Mouse (Mus musculus) regulatory T cell (primary cell): Measurements from ENCODE around the gene Xpnpep3.
"Not testable (repeated sequence)": the region's sequence is repeated elsewhere in the genome, so short reads cannot be mapped to it uniquely, and the experiment has no call there.

Experiments used
- in situ Hi-C: fragments of 300-600 bp; cut with MboI, MseI; formaldehyde crosslinking; loops from one replicate; pipeline ENCODE4 v1.15.1; 2025; ENCODE audit warnings: high pct_unique_total_duplicates

Gene Xpnpep3

DNA sequence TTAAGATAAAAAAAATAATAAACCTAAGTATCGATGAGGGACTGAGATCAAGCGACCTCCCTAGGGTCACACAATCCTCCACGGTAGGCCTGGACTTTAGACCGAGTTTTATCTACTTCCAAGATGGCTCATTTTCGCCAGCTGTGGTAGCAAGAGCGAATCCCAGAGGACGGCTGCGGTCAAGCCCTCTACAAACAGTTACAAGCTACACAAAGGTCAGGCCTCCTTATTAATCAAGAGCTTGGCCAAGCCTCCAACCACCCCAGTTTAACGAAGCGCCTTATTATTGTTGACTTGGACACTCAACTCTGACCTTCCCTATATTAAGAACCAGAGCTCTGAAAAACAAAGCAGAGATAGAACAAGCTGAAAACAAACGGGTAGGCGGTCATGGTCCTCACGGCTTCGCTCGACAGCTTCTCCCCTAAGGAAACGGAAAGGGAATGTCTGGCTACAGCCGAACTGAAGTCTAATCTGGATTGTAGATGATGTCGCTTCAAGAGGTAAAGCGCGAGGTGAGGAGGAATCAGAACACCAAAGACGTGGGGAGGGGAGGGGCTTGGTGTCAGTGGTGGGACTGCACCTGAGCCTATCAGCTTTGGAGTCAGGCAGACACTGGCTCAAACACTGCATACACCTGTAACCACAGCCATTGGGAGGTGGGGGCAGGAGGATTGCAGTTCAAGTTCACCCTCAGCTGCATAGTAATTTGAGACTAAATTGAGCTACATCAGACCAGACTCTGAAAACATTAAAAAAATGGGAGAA, 79.7 kb downstream of the Xpnpep3 start:
- in situ Hi-C loops, result no loop called here

DNA sequence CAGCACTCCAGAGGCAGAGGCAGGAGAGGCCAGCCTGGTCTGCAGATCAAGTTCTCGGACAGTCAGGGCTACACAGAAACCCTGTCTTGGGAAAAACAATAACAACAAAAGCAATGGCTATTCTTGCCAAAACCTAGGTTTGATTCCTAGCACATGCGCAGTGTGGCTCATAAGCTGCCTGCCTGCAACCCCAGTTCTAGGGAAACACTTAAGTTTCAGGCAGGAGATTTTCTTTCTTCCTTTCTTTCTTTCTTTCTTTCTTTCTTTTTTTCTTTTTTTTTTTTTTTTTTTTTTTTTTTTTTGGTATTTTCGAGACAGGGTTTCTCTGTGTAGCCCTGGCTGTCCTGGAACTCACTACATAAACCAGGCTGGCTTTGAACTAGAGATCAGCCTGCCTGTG, 80.3 kb downstream of the Xpnpep3 start:
- in situ Hi-C loops, result not testable (repeated sequence)

DNA sequence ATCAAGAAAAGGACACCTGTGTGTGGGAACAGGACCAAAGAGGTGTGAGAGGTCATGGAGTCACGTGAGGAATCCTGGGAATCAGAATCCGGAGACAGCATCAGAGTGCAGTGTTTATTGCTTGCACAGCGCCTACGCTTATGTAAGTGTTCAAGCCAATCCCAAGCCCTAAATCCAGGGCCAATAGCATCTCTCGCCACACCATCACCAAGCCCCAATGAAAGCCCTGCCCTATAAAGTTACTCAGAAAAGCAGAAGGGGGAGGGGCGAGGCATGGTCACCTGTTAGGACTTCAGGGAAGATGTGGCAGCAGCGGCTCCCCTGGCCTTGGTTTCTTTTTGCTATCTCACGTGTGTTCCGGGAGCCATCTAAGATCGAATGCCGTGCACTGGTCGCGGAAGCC, 81.0 kb downstream of the Xpnpep3 start:
- in situ Hi-C loops, result no loop called here

DNA sequence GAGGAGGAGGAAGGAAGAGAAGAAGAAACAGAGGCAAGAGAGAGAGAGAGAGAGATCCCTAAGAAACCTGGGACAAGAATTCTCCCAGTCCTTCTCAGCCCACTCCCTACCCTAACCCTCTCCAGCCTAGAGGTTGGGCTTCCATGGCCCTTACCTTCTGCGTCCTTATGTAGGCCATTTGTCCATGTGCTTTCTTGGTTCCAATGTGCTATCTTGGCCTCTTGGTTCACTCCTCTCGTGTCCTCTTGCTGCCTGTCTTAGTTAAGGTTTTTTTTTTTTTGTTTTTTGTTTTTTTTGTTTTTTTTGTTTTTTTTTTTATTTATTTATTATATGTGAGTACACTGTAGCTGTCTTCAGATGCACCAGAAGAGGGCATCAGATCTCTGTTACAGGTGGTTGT, 83.0 kb downstream of the Xpnpep3 start:
- in situ Hi-C loops, result no loop called here

DNA sequence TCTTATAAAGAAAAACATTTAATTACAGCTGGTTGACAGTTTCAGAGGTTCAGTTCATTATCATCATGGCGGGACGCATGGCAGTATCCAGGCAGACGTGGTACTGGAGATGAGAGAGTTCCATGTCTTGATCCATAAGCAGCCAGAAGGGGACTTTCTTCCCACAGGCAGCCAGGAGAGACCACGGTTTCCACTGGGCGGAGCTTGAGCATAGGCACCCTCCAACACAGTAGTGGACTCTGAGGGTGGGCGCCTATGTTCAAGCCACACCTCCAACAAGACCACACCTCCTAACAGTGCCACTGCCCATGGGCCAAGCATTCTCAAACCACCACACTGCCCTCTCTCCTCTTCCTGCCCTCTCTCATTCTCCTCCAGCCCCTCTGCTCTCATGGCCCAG, 83.8 kb downstream of the Xpnpep3 start:
- in situ Hi-C loops, result no loop called here

DNA sequence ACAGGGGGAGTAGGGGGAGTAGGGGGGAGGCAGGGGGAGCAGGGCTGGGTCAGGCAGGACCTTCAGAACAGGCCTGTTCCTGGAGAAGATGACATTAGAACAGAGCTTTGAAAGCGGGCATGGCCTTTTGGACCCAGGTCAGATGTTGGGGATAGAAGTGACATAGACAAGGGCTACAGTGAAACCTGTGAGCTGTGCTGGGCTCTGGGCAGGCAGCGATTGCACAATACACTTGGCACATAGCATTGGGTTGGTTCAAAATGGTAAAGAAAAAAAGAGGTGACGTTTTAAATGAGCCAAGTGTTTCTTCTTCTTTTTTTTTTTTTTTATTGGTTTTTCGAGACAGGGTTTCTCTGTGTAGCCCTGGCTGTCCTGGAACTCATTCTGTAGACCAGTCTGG, 85.5 kb downstream of the Xpnpep3 start:
- in situ Hi-C loops, result no loop called here

DNA sequence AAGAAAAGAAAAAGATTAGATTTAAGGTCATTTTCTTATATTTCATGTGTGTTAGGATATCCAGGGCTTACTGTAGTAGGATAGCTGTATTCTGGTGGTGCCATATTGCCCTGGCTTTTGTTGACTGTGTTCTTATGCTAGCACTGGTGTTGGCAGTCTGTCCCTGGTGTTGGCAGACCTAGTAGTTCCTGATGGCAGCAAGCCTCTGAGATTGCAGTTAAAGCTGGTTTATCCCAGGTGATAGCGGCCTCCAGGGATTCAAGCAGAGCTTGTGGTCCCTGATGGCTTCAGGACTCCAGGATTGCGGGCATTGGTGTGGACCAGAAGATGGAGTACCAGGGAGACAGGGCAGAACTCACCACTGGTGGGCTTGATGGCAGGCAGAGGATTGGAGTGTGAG, 103.5 kb downstream of the Xpnpep3 start:
- in situ Hi-C loops, result loop anchor here (5.0 kb wide), 1 partner anchor 99 kb away; no protein-coding TSS in a partner anchor

DNA sequence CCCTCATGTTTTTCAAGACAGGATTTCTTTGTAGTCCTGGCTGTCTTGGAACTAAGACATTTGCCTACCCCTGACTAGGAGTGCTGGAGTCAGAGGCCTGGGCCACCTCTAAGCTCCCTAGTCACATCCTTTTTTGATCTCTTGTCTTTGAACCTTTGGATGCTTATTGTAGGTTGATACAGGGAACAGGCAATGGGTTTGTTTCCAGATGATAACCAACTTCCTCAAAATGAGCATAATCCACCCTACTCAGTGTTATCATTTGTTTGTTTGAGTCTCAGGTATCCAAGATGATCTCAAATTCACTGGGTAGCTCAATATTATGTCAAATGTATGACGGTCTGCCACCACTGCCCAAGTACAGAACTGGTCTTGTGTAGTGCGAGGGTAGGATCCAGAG, 104.1 kb downstream of the Xpnpep3 start:
- in situ Hi-C loops, result loop anchor here (5.0 kb wide), 1 partner anchor 98 kb away; no protein-coding TSS in a partner anchor
